Mouse (Mus musculus): ENCODE results near the gene Cacna1s.

DNA sequence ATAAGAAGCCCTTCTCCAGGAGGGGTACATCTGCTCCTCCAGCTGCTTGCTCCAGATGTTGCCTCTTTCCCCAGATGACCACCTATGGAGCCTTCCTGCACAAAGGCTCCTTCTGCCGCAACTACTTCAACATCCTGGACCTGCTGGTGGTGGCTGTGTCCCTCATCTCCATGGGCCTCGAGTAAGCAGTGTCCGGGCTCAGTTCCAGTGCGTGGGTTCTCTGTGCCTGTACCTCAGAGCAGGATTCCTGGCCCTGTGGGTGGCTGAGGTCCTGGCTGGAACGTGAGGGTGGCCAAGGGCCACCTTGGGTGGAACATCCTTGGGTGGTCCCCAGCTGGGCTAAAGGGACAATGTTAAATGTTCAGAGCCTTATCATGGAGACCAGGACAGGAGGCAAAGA is 42.3 kb downstream of the Cacna1s start:
- TF ChIP-seq CTCF (IDR thresholded peaks at IDR 0.05; ENCODE audit: control insufficient read depth, insufficient read depth, low read length) (no peak), POLR2A (IDR thresholded peaks at IDR 0.05; ENCODE audit: borderline replicate concordance, control insufficient read depth, low read depth, low read length) (no peak)
